Mouse (Mus musculus) G1E (cell line): ENCODE data around the gene Mdm1. TPM values are rescaled to one million over a fixed set of nuclear protein-coding genes. Genes with fewer than 3 reads are reported as not detected.
"Not testable (repeated sequence)": the region's sequence is repeated elsewhere in the genome, so short reads cannot be mapped to it uniquely, and the experiment has no call there.

Experiments used
- ATAC-seq: 2 replicates; pipeline ENCODE4 v1.8.0; 2016; ENCODE audit warnings: mild to moderate bottlenecking; ENCODE audit not compliant: insufficient number of reproducible peaks, poor library complexity, low FRiP score, severe bottlenecking; ENCODE audit errors: extremely low read depth
- DNase-seq: peaks from one replicate; pipeline ENCODE4 v3.0.0; 2012; ENCODE audit warnings: low spot score
- H3K27me3 ChIP-seq: 2 replicates; pipeline ENCODE4 v1.6.1; 2012; ENCODE audit warnings: mild to moderate bottlenecking, low read length, inconsistent platforms; ENCODE audit not compliant: insufficient read depth
- H3K36me3 ChIP-seq: replicated peaks from 2 replicates; pipeline ENCODE3; 2012; ENCODE audit warnings: mild to moderate bottlenecking, inconsistent platforms
- H3K4me1 ChIP-seq: 2 replicates; pipeline ENCODE4 v1.6.1; 2012; ENCODE audit warnings: low read depth, low read length, inconsistent platforms, mixed read lengths; ENCODE audit not compliant: insufficient read depth
- H3K4me3 ChIP-seq: 2 replicates; pipeline ENCODE4 v1.5.1; 2012; ENCODE audit warnings: low read depth, mild to moderate bottlenecking, inconsistent platforms, low read length, moderate library complexity, mixed read lengths
- H3K9me3 ChIP-seq: replicated peaks from 2 replicates; pipeline ENCODE4 v1.6.1; 2012; ENCODE audit warnings: inconsistent platforms
- CTCF ChIP-seq: IDR thresholded peaks from 2 replicates; pipeline ENCODE4 v1.5.1; 2012; ENCODE audit warnings: low read depth, low read length, inconsistent platforms, mixed read lengths
- GATA1 ChIP-seq: IDR thresholded peaks from 2 replicates; pipeline ENCODE4 v1.6.1; 2012; ENCODE audit warnings: borderline replicate concordance, low read length, inconsistent platforms, mixed read lengths
- GATA2 ChIP-seq: IDR thresholded peaks from 2 replicates; pipeline ENCODE4 v1.6.1; 2012; ENCODE audit warnings: low read depth, low read length, inconsistent platforms, borderline replicate concordance
- POLR2AphosphoS5 ChIP-seq: IDR thresholded peaks from 2 replicates; pipeline ENCODE4 v1.6.1; 2012; ENCODE audit warnings: low read depth, low read length, inconsistent platforms; ENCODE audit not compliant: insufficient replicate concordance
- TAL1 ChIP-seq: conservative IDR thresholded peaks from 2 replicates; pipeline ENCODE4 v1.6.1; 2012; ENCODE audit warnings: low read depth, low read length, inconsistent platforms, mixed read lengths
- polyA plus RNA-seq: library from polyadenylated mRNA; stranded (reverse); fragments of >175 nt; gene quantifications from 2 replicates; pipeline ENCODE4 v1.2.3, GENCODE M21; 2012
- total RNA-seq, 2 experiments: library from RNA; stranded (forward) in 1 of 2; stranded (reverse) in 1 of 2; fragments of 200-1000 nt in 1 of 2; fragments of >200 nt in 1 of 2; fragmentation: Nextera tagmentation in 1 of 2; gene quantifications; 2 replicates each; pipeline ENCODE4 v1.2.3; 2014 to 2017

Gene Mdm1
- total and polyA plus RNA-seq, 3 experiments, result 14.9 to 30.2 (median 19.6) TPM

- DNase-seq (no peak), ATAC-seq (no peak)
- H3K9me3 ChIP-seq, result no peaks in the 10 kb centered on the region
- TF ChIP-seq GATA2 (no peak), TAL1 (no peak), GATA1 (no peak), POLR2AphosphoS5 (no peak), CTCF (no peak)
- no peak overlapping the region for H3K4me3 ChIP-seq
- H3K36me3 ChIP-seq, result peaks cover 61% of the 10 kb centered on the region
- no peaks in the 10 kb centered on the region for H3K4me1 ChIP-seq
- H3K27me3 ChIP-seq, result no peaks in the 10 kb centered on the region
These were observed 9.3 kb downstream of the Mdm1 start for GRCm38 (mm10) chr10:118150866-118151265.

DNA sequence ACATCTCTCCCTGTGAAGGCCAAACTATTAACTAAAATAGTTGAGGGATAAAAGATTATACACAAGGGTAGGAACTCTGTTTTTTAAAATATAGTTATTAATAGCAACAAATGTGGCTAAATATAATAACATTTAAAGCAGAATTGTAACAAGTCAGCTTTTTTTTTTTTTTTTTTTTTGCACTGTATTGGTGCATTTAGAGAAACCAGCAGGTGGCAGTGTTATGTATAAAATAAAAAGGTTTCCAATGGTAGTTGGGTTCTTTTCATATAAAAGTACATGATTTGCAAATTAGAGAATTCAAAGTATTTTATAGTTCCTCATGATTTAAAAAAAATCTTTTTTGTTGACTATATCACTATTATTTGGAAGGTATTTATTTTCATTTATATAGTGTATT is 14.3 kb downstream of the Mdm1 start:
- DNase-seq (no peak), ATAC-seq (no peak; the same call in 1 of the 2 replicates)
- Histone ChIP-seq H3K9me3 (no peaks in the 10 kb centered on the region), H3K4me1 (no peaks in the 10 kb centered on the region), H3K27me3 (no peaks in the 10 kb centered on the region), H3K36me3 (peaks cover 60% of the 10 kb centered on the region), H3K4me3 (no peak overlapping the region)
- TF ChIP-seq CTCF (no peak), POLR2AphosphoS5 (no peak), GATA1 (no peak), TAL1 (no peak), GATA2 (no peak)

DNA sequence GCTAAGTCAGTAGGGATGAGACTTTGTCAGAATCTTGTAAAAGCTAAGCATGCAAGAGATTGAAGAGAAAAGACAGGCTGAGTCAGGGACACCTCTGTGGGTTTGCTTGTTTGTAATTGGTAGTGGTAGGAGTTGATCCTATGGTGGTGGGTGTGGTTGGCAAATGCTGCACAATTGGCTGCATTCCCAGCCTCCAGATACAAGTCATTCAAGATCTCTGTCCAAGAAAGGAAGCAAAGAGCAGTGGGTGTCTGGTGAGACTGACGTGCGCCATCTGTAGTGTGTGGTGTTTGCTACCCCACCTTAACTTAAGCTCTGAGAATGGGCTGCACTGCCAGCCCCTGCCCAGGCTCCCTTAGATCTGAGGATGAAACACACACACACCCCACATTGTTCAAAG is 19.5 kb downstream of the Mdm1 start:
- Histone ChIP-seq H3K9me3 (no peaks in the 10 kb centered on the region), H3K36me3 (peaks cover 70% of the 10 kb centered on the region), H3K27me3 (no peaks in the 10 kb centered on the region), H3K4me1 (no peaks in the 10 kb centered on the region), H3K4me3 (no peak overlapping the region)
- ATAC-seq (no peak), DNase-seq (no peak)
- TF ChIP-seq GATA2, result no peak
- no peak for TF ChIP-seq POLR2AphosphoS5
- TF ChIP-seq GATA1, result no peak
- no peak for TF ChIP-seq TAL1
- no peak for TF ChIP-seq CTCF

- TF ChIP-seq TAL1 (no peak), POLR2AphosphoS5 (no peak), GATA2 (no peak), GATA1 (no peak), CTCF (no peak)
- no peak for DNase-seq
- Histone ChIP-seq H3K27me3 (no peaks in the 10 kb centered on the region), H3K9me3 (no peaks in the 10 kb centered on the region), H3K4me3 (no peak overlapping the region), H3K4me1 (no peaks in the 10 kb centered on the region), H3K36me3 (peaks cover 42% of the 10 kb centered on the region)
- no peak for ATAC-seq
These were observed 27.6 kb downstream of the Mdm1 start for GRCm38 (mm10) chr10:118169212-118169611.

GRCm38 (mm10) chr10:118172416-118172815 is 30.8 kb downstream of the Mdm1 start:
- H3K36me3 ChIP-seq, result peaks cover 15% of the 10 kb centered on the region
- H3K9me3 ChIP-seq, result no peaks in the 10 kb centered on the region
- H3K4me3 ChIP-seq, result no peak overlapping the region
- DNase-seq (no peak), ATAC-seq (no peak)
- no peaks in the 10 kb centered on the region for H3K4me1 ChIP-seq
- H3K27me3 ChIP-seq, result no peaks in the 10 kb centered on the region
- no peak for TF ChIP-seq CTCF
- no peak for TF ChIP-seq GATA1
- no peak for TF ChIP-seq POLR2AphosphoS5
- no peak for TF ChIP-seq GATA2
- TF ChIP-seq TAL1, result no peak

- Histone ChIP-seq H3K9me3 (no peaks in the 10 kb centered on the region), H3K27me3 (no peaks in the 10 kb centered on the region), H3K4me3 (no peak overlapping the region), H3K36me3 (peaks cover 11% of the 10 kb centered on the region), H3K4me1 (no peaks in the 10 kb centered on the region)
- ATAC-seq, result no peak
- DNase-seq, result no peak
- TF ChIP-seq TAL1 (no peak), GATA1 (no peak), CTCF (no peak), GATA2 (no peak), POLR2AphosphoS5 (no peak)
These were observed 31.3 kb downstream of the Mdm1 start for GRCm38 (mm10) chr10:118172876-118173275.

- H3K9me3 ChIP-seq, H3K36me3 ChIP-seq, H3K27me3 ChIP-seq, ATAC-seq, DNase-seq, H3K4me1 ChIP-seq, H3K4me3 ChIP-seq: not testable (repeated sequence)
These were observed 33.9 kb downstream of the Mdm1 start for GRCm38 (mm10) chr10:118175542-118175941.
